Mouse (Mus musculus) 3T3-L1 (cell line): Measurements from ENCODE around the gene Pdzk1.

Experiments
- DNase-seq: peaks from one replicate; pipeline ENCODE4 v3.0.0-alpha.2; 2015; ENCODE audit warnings: low read depth, low spot score

Pdzk1 gene

GRCm38 (mm10) chr3:96836414-96836813 lies 7.3 kb downstream of the Pdzk1 start:
- DNase-seq: no peak

GRCm38 (mm10) chr3:96838996-96839645 lies 10.0 kb downstream of the Pdzk1 start:
- DNase-seq: no peak

GRCm38 (mm10) chr3:96845191-96845590 lies 16.1 kb downstream of the Pdzk1 start:
- DNase-seq: no peak

GRCm38 (mm10) chr3:96845806-96846205 lies 16.7 kb downstream of the Pdzk1 start:
- no peak for DNase-seq

- DNase-seq: no peak
These were observed 17.9 kb downstream of the Pdzk1 start for GRCm38 (mm10) chr3:96846985-96847384.

- no peak for DNase-seq
These were observed 18.6 kb downstream of the Pdzk1 start for GRCm38 (mm10) chr3:96847661-96848060.

GRCm38 (mm10) chr3:96848470-96848869 lies 19.4 kb downstream of the Pdzk1 start:
- no peak for DNase-seq

GRCm38 (mm10) chr3:96849168-96849727 lies 20.2 kb downstream of the Pdzk1 start:
- no peak for DNase-seq

GRCm38 (mm10) chr3:96852561-96852960 lies 23.5 kb downstream of the Pdzk1 start:
- DNase-seq: no peak

GRCm38 (mm10) chr3:96854376-96854775 lies 25.3 kb downstream of the Pdzk1 start:
- DNase-seq: no peak

GRCm38 (mm10) chr3:96855833-96856232 lies 26.7 kb downstream of the Pdzk1 start:
- DNase-seq: no peak

- no peak for DNase-seq
These were observed 31.4 kb downstream of the Pdzk1 start for GRCm38 (mm10) chr3:96860498-96860897.

GRCm38 (mm10) chr3:96867863-96868262 lies 38.8 kb downstream of the Pdzk1 start:
- no peak for DNase-seq

GRCm38 (mm10) chr3:96868566-96868965 lies 39.5 kb downstream of the Pdzk1 start:
- DNase-seq: no peak

- DNase-seq: no peak
These were observed 40.0 kb downstream of the Pdzk1 start for GRCm38 (mm10) chr3:96869091-96869490.

- no peak for DNase-seq
These were observed 41.2 kb downstream of the Pdzk1 start for GRCm38 (mm10) chr3:96870270-96870669.

GRCm38 (mm10) chr3:96871070-96871469 lies 42.0 kb downstream of the Pdzk1 start:
- no peak for DNase-seq

- DNase-seq: no peak
These were observed 43.4 kb downstream of the Pdzk1 start for GRCm38 (mm10) chr3:96872501-96872900.

GRCm38 (mm10) chr3:96874808-96875571 lies 45.9 kb downstream of the Pdzk1 start:
- DNase-seq: no peak

- no peak for DNase-seq
These were observed 50.5 kb downstream of the Pdzk1 start for GRCm38 (mm10) chr3:96879536-96879935.

- DNase-seq: no peak
These were observed 51.3 kb downstream of the Pdzk1 start for GRCm38 (mm10) chr3:96880385-96880784.

- DNase-seq: no peak
These were observed 52.5 kb downstream of the Pdzk1 start for GRCm38 (mm10) chr3:96881557-96881956.
